Mouse (Mus musculus) c-Kit-positive CD71-positive TER-119-positive erythroid progenitor cells, embryonic 14.5 days (primary cell): ENCODE measurements around the gene Acvr1.

Experiments
- DNase-seq: peaks from one replicate; pipeline ENCODE4 v3.0.0-alpha.2; 2013; ENCODE audit warnings: low spot score

The Acvr1 gene

GRCm38 (mm10) chr2:58557045-58557845, 9.7 kb downstream of the Acvr1 start:
- no peak for DNase-seq

GRCm38 (mm10) chr2:58552296-58552695, 14.7 kb downstream of the Acvr1 start:
- no peak for DNase-seq

GRCm38 (mm10) chr2:58551866-58552265, 15.1 kb downstream of the Acvr1 start:
- no peak for DNase-seq

GRCm38 (mm10) chr2:58550488-58550887, 16.5 kb downstream of the Acvr1 start:
- no peak for DNase-seq

- no peak for DNase-seq
These were observed 17.0 kb downstream of the Acvr1 start for GRCm38 (mm10) chr2:58549960-58550359.

- DNase-seq, result no peak
These were observed 18.0 kb downstream of the Acvr1 start for GRCm38 (mm10) chr2:58548943-58549342.

GRCm38 (mm10) chr2:58546264-58546663, 20.7 kb downstream of the Acvr1 start:
- no peak for DNase-seq

- DNase-seq, result no peak
These were observed 22.6 kb downstream of the Acvr1 start for GRCm38 (mm10) chr2:58544368-58544767.

- DNase-seq, result no peak
These were observed 23.7 kb downstream of the Acvr1 start for GRCm38 (mm10) chr2:58543252-58543651.

- no peak for DNase-seq
These were observed 28.8 kb downstream of the Acvr1 start for GRCm38 (mm10) chr2:58538196-58538595.

- DNase-seq, result no peak
These were observed 30.2 kb downstream of the Acvr1 start for GRCm38 (mm10) chr2:58536796-58537195.

- DNase-seq, result no peak
These were observed 31.7 kb downstream of the Acvr1 start for GRCm38 (mm10) chr2:58535233-58535632.

GRCm38 (mm10) chr2:58534379-58534778, 32.6 kb downstream of the Acvr1 start:
- DNase-seq, result no peak

GRCm38 (mm10) chr2:58533521-58534001, 33.4 kb downstream of the Acvr1 start:
- DNase-seq, result no peak

- peak; percentile 31 for DNase-seq
These were observed 34.6 kb downstream of the Acvr1 start for GRCm38 (mm10) chr2:58532260-58532850.

GRCm38 (mm10) chr2:58530521-58530920, 36.4 kb downstream of the Acvr1 start:
- DNase-seq, result no peak

GRCm38 (mm10) chr2:58529860-58530440, 37.0 kb downstream of the Acvr1 start:
- DNase-seq, result no peak

- DNase-seq, result no peak
These were observed 37.6 kb downstream of the Acvr1 start for GRCm38 (mm10) chr2:58529384-58529783.

GRCm38 (mm10) chr2:58527786-58528185, 39.2 kb downstream of the Acvr1 start:
- DNase-seq, result no peak

- no peak for DNase-seq
These were observed 42.6 kb downstream of the Acvr1 start for GRCm38 (mm10) chr2:58524356-58524755.

- no peak for DNase-seq
These were observed 43.1 kb downstream of the Acvr1 start for GRCm38 (mm10) chr2:58523894-58524293.

GRCm38 (mm10) chr2:58523097-58523496, 43.9 kb downstream of the Acvr1 start:
- no peak for DNase-seq

GRCm38 (mm10) chr2:58521621-58522020, 45.3 kb downstream of the Acvr1 start:
- no peak for DNase-seq
